Mouse (Mus musculus): ENCODE results near the gene Ino80e.

DNA sequence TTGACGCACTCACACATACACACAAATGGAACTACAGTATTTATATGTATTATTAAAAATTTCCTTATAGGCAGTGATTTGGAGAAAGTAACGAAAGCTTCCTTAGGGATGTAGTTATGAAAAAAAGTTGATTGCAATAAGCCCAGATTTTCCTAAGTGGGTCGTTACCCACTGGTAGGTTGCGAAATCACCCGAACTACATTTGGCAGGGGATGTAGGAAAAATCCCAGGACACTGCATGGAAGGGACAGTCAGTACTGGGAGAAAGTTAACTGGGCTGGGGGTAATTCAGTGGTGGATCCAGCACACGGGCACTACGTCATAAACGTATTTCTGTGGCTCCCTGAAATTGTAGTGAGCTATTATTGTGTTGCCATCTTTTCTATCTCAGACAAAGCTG lies 45.7 kb downstream of the Ino80e start:
- TF ChIP-seq CTCF (IDR thresholded peaks at IDR 0.05; ENCODE audit: low read depth, low read length) = no peak
- no peak for TF ChIP-seq EP300 (IDR thresholded peaks at IDR 0.05; ENCODE audit: insufficient read depth, low read depth, low read length)
- no peak for TF ChIP-seq POLR2A (IDR thresholded peaks at IDR 0.05; ENCODE audit: insufficient read depth, low read length)

Data from ES-Bruce4 (cell line).